Mouse (Mus musculus) heart, postnatal 25 days (tissue): ENCODE results near the gene Wdr66. TPM values are rescaled to one million over a fixed set of nuclear protein-coding genes. Genes with fewer than 3 reads are reported as not detected.

Experiments
- DNase-seq: peaks from one replicate; pipeline ENCODE4 v3.0.0; 2022; ENCODE audit warnings: low spot score
- intact Hi-C: fragments of 180-260 bp; cut with DNase I; formaldehyde crosslinking; loops from one replicate; pipeline ENCODE4 v1.15.1; 2025
- total RNA-seq, 2 experiments: library from RNA; stranded (reverse); gene quantifications; 2 replicates each; pipeline ENCODE4 v1.2.3; 2021

Wdr66 gene
- total RNA-seq, 2 experiments from 2014 or later = 0.81 to 0.98 TPM

DNA sequence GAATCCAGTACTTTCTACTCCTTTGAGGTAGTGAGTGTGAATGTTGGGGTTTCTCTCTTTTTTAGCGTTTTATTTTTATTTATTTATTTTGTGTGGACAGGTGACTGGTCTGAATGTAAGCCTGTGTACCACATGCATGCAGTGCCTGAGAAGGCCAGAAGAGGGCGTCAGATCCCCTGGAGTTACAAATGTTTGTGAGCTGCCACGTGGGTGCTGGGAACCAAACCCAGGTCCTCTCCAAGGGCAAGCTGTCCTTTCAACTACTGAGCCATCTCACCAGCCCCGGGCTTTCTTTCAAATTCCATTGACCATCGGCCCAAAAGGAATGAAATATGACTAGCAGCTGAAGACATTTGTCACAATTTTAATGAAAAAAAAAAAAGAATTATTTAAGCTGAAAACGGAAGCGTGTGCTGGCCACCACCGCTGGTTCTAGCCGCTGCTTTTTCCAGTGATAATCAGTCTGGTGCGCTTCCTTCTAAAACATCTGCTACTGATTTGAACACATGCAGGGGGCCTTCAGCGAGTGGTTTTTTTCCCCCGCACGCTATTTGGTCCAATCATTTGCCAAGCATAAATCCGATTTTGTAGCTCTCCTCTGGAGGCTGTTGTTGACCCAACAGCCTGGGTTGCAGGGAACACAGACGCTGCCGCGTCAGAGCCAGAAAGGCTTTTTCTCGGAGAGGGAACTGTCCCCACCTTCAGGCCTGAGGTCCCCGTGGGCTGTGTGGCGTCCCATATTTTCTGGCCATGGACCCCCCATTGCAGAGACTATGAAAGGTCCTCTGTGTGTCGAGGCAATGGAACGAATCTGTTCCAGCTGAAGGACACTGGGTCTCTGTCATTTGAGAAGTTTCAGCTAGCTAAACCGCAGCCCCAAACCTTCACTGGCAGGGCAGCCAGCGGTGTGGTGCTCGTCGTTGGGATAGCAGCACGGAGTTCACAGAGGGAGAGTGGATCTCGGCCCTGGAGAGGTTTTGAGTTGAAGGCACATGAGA, 16.9 kb downstream of the Wdr66 start:
- DNase-seq = no peak
- intact Hi-C loops = no loop called here

DNA sequence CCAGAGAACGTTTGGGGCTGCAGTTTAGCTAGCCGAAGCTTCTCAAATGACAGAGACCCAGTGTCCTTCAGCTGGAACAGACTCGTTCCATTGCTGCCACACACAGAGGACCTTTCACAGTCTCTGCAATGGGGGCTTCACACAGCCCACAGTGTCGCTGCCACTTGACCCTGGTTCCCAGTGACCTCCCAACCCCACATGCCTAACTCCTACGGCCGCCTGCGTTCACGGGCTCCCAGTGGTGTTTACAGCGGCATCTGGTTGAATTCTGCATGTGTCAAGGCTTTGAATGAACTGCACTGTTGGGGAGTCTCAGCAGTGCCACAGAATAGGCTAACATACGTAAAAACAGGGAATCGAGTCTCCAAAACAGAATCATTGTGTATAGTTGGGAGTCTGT, 19.0 kb downstream of the Wdr66 start:
- intact Hi-C loops = no loop called here
- no peak for DNase-seq

DNA sequence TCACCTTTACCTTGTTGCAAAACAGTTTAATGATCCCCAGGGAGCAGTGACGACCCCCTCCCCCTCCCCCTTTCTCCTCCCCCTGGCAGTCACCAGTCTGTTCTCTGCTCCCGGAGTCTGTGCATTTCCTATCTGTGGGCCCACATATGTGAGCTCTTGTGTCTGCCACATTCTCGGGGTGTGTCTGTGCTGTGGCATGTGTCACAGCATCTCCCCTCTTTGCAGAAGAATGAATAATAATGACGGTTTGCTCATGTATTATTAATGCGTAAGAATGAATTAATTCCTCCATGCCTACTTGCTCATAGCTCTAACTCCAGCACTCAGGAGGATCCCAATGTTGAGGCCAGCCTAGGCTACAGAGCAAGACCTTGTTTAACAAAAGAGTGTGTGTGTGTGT, 21.0 kb downstream of the Wdr66 start:
- intact Hi-C loops = no loop called here
- no peak for DNase-seq

GRCm38 (mm10) chr5:123276636-123277341, 24.9 kb downstream of the Wdr66 start:
- intact Hi-C loops = no loop called here
- DNase-seq = no peak

- DNase-seq = no peak
- intact Hi-C loops = no loop called here
These were observed 25.4 kb downstream of the Wdr66 start for GRCm38 (mm10) chr5:123277342-123277701.

DNA sequence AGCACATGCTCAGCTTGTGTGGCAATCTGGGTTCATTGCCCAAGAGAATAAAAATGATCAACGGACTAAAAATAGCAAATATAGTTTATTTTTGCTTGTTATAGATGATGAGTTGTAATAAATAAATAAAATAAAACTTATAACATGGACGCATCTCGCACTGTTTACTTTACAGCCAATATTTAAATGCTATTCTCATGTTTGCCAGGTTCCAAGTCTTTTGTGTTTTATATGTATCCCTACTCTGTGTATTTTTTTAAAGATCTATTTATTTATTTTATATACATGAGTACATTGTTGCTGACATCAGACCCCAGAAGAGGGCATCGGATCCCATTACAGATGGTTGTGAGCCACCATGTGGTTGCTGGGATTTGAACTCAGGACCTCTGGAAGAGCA, 25.8 kb downstream of the Wdr66 start:
- DNase-seq = no peak

DNA sequence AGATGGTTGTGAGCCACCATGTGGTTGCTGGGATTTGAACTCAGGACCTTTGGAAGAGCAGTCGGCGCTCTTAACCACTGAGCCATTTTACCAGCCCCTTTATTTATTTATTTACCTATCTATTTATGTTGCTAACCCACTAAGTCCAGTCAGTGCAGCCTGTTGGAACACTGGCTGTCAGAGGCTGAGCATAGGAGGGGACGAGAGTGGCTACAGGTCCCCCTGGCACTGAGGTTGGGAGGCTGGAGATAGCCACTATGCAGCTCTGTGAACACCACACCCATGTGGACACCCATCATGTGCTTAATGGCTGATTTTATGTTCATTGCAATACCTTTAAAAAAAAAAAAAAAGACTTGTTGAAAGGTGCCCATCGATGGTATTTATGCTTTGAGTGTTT, 27.3 kb downstream of the Wdr66 start:
- DNase-seq = no peak
- intact Hi-C loops = no loop called here

More for the DNA sequence above, 25.8 kb downstream of the Wdr66 start:
- intact Hi-C loops = no loop called here

GRCm38 (mm10) chr5:123281336-123282136, 29.6 kb downstream of the Wdr66 start:
- DNase-seq = no peak
- intact Hi-C loops = loop anchor here (5.0 to 10.0 kb wide), 2 partner anchors 156 to 223 kb away; no protein-coding TSS in a partner anchor

DNA sequence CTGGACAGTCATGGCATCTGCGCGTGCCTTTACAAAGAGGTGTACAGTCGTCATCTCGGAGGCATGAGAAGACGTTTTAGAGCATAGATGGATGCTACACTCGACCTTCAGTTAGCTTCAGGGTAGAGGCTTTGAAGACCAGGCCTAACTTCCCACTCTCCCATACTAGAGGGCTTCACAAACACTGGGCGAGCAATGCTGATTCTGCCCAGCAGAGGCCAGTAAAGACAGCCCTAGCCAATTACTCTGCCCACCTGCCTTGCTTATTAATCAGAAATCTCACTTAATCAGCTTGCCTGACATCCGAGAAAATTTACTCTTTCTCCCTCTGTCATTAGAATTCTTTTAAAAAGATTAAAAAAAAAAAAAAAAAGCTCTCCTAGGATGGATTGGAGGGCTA, 33.3 kb downstream of the Wdr66 start:
- intact Hi-C loops = loop anchor here (5.0 to 10.0 kb wide), 2 partner anchors 87 to 220 kb away; no protein-coding TSS in a partner anchor
- no peak for DNase-seq

DNA sequence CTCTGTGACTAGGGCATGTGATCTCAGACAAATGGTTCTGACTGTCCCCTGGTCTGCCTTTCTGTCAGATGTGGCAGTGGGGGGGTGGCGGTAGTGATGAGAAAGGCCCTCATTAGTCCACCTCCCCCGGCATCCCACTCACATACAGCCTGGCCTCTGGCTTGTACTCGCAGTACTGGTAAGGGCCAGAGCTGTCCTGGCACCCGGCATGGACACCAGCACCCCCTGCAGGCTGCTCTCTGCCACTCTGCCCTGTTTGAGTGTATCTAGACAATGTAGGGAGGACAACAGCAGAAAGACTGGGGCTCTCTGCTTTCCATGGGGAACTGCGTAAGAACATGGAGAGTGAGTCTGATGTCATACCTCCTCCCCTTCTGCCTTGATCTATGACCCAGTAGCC, 36.2 kb downstream of the Wdr66 start:
- no peak for DNase-seq
- intact Hi-C loops = loop anchor here (5.0 to 10.0 kb wide), 2 partner anchors 84 to 217 kb away; no protein-coding TSS in a partner anchor

- intact Hi-C loops = loop anchor here (5.0 kb wide), 2 partner anchors 53 to 73 kb away; no protein-coding TSS in a partner anchor
- DNase-seq = no peak
These were observed 42.8 kb downstream of the Wdr66 start for GRCm38 (mm10) chr5:123294653-123295052.

DNA sequence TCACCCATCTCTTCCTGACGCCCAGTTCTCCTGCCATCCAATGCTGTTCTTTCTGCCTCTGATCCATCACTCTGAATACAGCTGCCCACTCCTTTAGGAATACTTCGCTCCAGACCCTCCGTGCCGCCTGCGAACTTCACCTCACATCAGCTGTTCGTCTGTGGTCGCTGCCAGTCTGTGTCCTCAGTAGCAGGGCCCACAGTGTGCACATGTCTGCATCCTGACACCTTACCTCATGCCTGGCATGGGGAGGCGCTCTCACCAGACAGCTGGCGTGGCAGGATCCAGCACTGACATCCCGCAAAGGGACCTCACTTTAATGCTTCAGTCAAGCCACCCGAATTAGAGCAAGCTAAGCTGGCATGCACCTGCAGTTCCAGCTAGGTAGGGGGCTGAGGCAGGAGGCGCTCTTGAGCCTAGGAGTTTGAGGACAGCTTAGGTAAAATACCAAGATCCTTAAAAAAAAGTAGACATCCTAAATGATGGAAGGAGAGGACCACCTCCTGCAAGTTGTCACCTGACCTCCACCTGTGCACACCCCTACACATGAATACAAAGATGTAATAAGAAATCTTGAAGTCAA, 44.4 kb downstream of the Wdr66 start:
- intact Hi-C loops = loop anchor here (5.0 kb wide), 2 partner anchors 51 to 71 kb away; no protein-coding TSS in a partner anchor
- no peak for DNase-seq

DNA sequence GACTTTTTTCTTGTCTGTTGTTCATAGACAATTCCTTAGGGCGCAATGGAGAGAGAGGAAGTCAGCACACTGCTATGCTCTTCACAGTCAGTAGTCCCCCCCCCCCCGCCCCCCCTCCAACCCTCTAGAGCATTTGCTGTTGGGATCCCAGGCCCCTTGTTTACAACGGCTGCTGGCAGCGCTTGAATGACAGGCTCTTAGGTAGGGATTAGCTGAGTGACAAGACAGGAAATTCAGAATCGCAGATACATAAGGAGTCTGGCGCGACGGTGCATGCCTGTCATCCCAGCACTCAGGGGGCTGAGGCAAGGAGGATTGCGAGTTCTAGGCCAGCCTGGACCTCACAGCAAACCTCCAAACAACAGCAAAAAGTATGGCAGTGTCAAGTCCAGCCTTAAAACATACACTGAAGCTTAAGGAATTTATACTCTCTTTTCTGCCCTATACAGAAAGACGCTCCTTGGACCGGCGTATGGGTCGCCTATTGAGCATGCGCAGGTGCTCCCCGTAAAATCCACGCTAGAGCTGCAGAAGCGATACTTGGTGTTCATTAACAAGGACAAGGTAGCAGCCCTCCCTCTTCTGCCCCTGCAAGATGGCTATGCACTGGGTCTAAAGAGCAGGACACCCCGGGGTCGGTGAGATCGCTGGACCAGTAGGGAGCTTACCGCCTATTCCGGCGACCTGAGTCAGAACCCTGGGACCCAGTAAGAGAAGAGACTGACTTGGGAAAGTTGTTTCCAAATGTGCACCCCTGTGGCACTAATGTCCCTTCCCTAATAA, 45.3 kb downstream of the Wdr66 start:
- no peak for DNase-seq
- intact Hi-C loops = loop anchor here (5.0 kb wide), 2 partner anchors 50 to 70 kb away; no protein-coding TSS in a partner anchor

GRCm38 (mm10) chr5:123297830-123298229, 45.9 kb downstream of the Wdr66 start:
- no peak for DNase-seq
- intact Hi-C loops = loop anchor here (5.0 kb wide), 2 partner anchors 49 to 69 kb away; no protein-coding TSS in a partner anchor

GRCm38 (mm10) chr5:123298526-123298925, 46.6 kb downstream of the Wdr66 start:
- intact Hi-C loops = loop anchor here (5.0 kb wide), 2 partner anchors 49 to 69 kb away; no protein-coding TSS in a partner anchor
- no peak for DNase-seq

- intact Hi-C loops = no loop called here
These were observed 48.7 kb downstream of the Wdr66 start for GRCm38 (mm10) chr5:123300496-123301034.

GRCm38 (mm10) chr5:123301780-123302521, 50.0 kb downstream of the Wdr66 start:
- intact Hi-C loops = no loop called here
- DNase-seq = no peak

More at GRCm38 (mm10) chr5:123300496-123301034, 48.7 kb downstream of the Wdr66 start:
- no peak for DNase-seq
